Mouse (Mus musculus) heart, embryonic 11.5 days (tissue): ENCODE measurements around the gene Pcyt1b. TPM values are rescaled to one million over a fixed set of nuclear protein-coding genes. Genes with fewer than 3 reads are reported as not detected.
A peak's percentile ranks its signal among the peaks of the same experiment; 100 is the strongest.

Experiments
- ATAC-seq: fragments of 200-750 bp; cut with Nextera tagmentation; replicated peaks from 2 replicates; pipeline ENCODE4 v1.8.0; 2017; ENCODE audit warnings: moderate library complexity; ENCODE audit not compliant: insufficient number of reproducible peaks, low FRiP score, low TSS enrichment
- H3K27ac ChIP-seq: fragments of 300-500 bp; sonication (generic); 2 replicates; pipeline ENCODE4 v1.5.1; 2014; ENCODE audit warnings: mild to moderate bottlenecking, low read depth, low read length
- H3K27me3 ChIP-seq: fragments of 300-500 bp; sonication (generic); 2 replicates; pipeline ENCODE4 v1.6.1; 2014; ENCODE audit warnings: mild to moderate bottlenecking, low read length, mixed read lengths; ENCODE audit not compliant: control insufficient read depth, insufficient read depth
- H3K36me3 ChIP-seq: fragments of 300-500 bp; sonication (generic); 2 replicates; pipeline ENCODE4 v1.6.1; 2014; ENCODE audit warnings: mild to moderate bottlenecking, low read length, moderate library complexity, mixed read lengths; ENCODE audit not compliant: control insufficient read depth, insufficient read depth
- H3K4me1 ChIP-seq: fragments of 300-500 bp; sonication (generic); 2 replicates; pipeline ENCODE4 v1.6.1; 2014; ENCODE audit warnings: low read length; ENCODE audit not compliant: control insufficient read depth, insufficient read depth
- H3K4me2 ChIP-seq: fragments of 300-500 bp; sonication (generic); 2 replicates; pipeline ENCODE4 v1.6.1; 2014; ENCODE audit warnings: mild to moderate bottlenecking, moderate library complexity
- H3K4me3 ChIP-seq: fragments of 300-500 bp; sonication (generic); 2 replicates; pipeline ENCODE4 v1.5.1; 2014; ENCODE audit warnings: low read depth, low read length
- H3K9ac ChIP-seq: fragments of 300-500 bp; sonication (generic); 2 replicates; pipeline ENCODE4 v1.6.1; 2014; ENCODE audit warnings: mild to moderate bottlenecking, low read depth, low read length, moderate library complexity
- H3K9me3 ChIP-seq: fragments of 300-500 bp; sonication (generic); replicated peaks from 2 replicates; pipeline ENCODE4 v1.6.1; 2016; ENCODE audit warnings: low read length; ENCODE audit not compliant: control insufficient read depth
- WGBS: fragments of 180-500 bp; shearing (Covaris S2); extraction: QIAGEN DNeasy Blood & Tissue Kit; methylation state at CpG from one replicate; pipeline ENCODE4 v1.1.7; 2014; ENCODE audit not compliant: insufficient replicate concordance; 5-methylcytosine and 5-hydroxymethylcytosine counted together
- polyA plus RNA-seq: library from polyadenylated mRNA; unstranded; fragments of >200 nt; fragmentation: Nextera tagmentation; extraction: Ambion mirVana; gene quantifications from 2 replicates; pipeline ENCODE4 v1.2.1, GENCODE M21; 2014

The Pcyt1b gene
- polyA plus RNA-seq: 2.7 and 3.4 TPM in 2 replicates

DNA sequence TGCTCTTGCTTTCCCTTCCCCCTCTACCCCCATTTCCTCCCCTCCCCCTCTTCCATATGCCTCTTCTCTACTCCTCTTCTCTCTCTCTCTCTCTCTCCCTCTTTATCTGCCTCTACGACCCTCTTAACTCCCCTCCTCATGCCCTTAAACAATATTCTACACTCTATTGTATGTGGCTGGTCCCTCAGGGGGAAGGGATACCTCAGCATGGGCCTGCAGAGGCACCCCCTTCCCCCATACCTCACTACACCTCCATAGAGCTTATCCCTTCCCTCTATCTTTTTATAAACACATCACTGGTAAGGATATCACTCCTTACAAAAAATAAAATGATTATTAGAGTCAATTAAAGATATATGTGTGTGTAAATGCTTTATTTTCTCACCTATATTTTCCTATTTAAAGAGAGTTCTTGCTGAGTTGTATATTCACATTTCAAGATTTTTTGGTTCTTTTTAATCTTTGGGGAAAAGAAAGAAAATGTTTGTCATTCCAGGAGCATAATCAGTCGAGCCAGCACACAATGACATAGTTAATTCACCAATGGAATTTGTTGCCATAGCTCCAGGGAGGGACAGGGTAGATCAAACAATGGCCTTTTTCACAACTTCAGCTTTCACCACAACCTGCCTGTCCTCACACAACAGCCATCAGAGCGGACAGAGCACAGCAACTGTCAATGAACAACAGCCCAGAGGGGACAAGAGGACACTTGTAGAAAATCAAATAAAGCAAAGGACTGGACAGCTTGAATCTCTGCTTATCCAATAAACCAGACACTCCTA, at the start of gene Pcyt1b:
Pcyt1b (plus strand) TSS at position 646 of the 785 bp plus-strand sequence.
- Histone ChIP-seq H3K27ac (no peak within 1 kb of the TSS), H3K9ac (no peak within 1 kb of the TSS), H3K36me3 (no peaks in the 10 kb centered on the region), H3K4me1 (no peaks in the 10 kb centered on the region), H3K4me3 (no peak within 1 kb of the TSS), H3K4me2 (no peak within 1 kb of the TSS), H3K27me3 (no peaks in the 10 kb centered on the region), H3K9me3 (no peaks in the 10 kb centered on the region)
- WGBS: 21% methylated on average over 3 of the region's 3 CpGs
- no peak for ATAC-seq

DNA sequence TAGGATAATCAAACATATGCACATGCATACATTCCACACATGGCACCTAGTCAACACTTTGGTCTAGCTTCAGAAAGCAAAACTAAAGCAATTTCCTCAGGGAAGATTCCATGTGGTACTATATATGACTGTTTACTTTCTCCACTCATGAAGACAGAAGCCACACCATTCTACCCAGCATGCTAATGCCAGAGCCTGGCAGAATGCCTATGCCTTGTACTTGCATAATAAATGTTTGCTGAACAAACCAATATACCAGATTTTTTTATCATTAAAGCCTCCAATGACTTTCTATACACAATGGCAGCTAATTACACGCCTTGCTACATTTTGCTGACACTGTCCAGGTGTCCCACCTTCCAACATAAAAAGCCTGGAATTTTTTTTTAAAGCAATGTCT, 24.4 kb upstream of the Pcyt1b start:
- H3K9me3 ChIP-seq: no peaks in the 10 kb centered on the region
- no peak overlapping the region for H3K27ac ChIP-seq
- H3K27me3 ChIP-seq: no peaks in the 10 kb centered on the region
- H3K9ac ChIP-seq: no peak overlapping the region
- 69% methylated on average over 1 of the region's 1 CpGs for WGBS
- H3K4me3 ChIP-seq: no peak overlapping the region
- no peaks in the 10 kb centered on the region for H3K36me3 ChIP-seq
- 0 out of 2 replicates have a peak, but pooled peaks cover 2% of the 10 kb centered on the region for H3K4me1 ChIP-seq
- no peak overlapping the region; the same call in 1 of the 2 replicates for H3K4me2 ChIP-seq
- ATAC-seq: no peak

DNA sequence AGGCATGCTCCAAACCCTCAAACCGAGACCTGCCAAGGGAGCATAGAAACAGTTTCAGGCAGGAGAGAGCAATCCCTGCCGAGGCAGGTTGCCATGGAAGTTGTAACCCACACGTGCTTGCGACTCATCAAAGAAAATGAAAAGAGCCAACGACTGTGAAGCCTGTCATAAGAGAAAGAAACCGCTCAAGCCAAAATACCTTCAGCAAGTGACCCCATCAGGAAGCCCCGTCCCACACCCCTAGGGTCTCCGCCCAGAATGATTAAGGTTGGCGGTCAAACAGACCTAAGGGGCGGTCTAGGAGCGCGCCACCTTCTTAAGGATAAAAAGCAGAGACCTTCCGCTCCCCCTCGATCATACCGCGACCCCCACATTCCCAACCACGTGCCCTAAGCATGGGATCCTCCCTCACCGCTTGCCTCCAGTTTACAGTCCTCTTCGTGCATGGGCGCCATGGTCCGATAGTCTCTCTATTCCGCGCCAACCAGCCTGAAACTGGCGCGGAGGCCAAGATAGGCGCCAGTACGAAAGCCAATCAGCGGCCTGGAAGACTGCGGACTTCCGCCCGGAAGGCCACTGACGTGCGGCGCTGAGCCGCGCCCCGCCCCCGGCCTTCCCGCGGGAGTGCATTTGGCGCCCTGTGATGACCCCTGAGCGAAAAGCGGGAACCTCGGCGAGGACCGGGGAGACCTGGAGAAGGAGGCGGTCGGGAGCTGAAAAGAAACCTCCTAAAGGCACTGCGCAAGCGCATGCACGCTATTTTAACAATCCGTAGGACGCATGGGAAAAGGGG, 22.8 kb upstream of the Pcyt1b start, which contains the start of gene Pola1:
Pola1 (minus strand) TSS at position 499 of the 793 bp plus-strand sequence.
- H3K4me1 ChIP-seq: 0 out of 2 replicates have a peak, but pooled peaks cover 2% of the 10 kb centered on the region
- H3K4me2 ChIP-seq: peak within 1 kb of the TSS; percentile 56
- no peaks in the 10 kb centered on the region for H3K9me3 ChIP-seq
- peak; percentile 91 for ATAC-seq
- H3K4me3 ChIP-seq: peak within 1 kb of the TSS; percentile 61
- H3K27ac ChIP-seq: peak within 1 kb of the TSS; percentile 68
- peak within 1 kb of the TSS; percentile 69 for H3K9ac ChIP-seq
- H3K27me3 ChIP-seq: no peaks in the 10 kb centered on the region
- no peaks in the 10 kb centered on the region for H3K36me3 ChIP-seq
- 18% methylated on average over 53 of the region's 53 CpGs for WGBS

DNA sequence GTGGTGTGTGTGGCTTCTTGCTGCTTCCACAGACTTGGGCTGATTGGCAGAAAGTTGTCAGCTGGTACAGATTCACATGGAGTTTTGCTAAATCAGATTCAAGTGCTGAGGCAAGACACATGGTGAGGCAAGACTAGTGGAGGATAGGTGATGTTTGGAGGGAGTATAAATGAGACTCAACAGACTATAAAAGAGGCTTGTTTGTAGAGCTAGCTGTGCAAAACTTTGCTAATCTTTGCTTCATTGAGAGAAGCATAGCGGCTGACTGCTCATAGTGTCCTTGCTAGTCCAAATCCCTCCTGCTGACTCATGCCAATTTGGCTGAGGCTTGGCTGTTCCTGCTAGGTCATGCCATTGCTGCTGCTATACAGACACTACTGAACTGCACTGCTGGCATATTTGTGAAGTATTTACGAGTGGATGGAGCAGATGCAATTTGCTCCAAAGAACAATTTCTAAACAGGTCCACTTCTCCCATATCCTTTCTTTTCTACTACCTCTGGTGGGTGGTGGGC, 19.7 kb upstream of the Pcyt1b start:
- Histone ChIP-seq H3K27me3 (no peaks in the 10 kb centered on the region), H3K9ac (no peak overlapping the region), H3K36me3 (no peaks in the 10 kb centered on the region), H3K4me3 (no peak overlapping the region), H3K9me3 (no peaks in the 10 kb centered on the region), H3K27ac (no peak overlapping the region), H3K4me2 (no peak overlapping the region), H3K4me1 (0 out of 2 replicates have a peak, but pooled peaks cover 2% of the 10 kb centered on the region)
- no peak for ATAC-seq
- WGBS: 72% methylated on average over 2 of the region's 2 CpGs

DNA sequence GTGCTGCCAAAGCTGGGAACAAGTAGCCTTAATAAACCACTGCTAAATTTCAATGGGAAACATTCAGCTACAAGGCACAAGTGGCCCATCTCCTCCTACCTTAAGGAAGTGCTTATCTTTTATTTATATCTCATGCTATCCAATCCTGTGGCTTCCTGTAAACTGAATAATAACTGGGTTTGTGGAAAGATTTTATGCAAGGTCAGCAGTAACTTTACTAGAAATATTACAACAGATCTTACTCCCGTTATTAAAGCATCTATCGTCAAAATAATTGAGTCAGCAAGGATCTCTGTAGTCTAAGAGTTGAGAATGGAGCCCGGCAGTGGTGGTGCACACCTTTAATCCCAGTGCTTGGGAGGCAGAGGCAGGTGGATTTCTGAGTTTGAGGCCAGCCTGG, 11.1 kb upstream of the Pcyt1b start:
- H3K4me2 ChIP-seq: no peak overlapping the region
- no peaks in the 10 kb centered on the region for H3K27me3 ChIP-seq
- 77% methylated on average over 3 of the region's 3 CpGs for WGBS
- ATAC-seq: no peak
- H3K9ac ChIP-seq: no peak overlapping the region
- no peaks in the 10 kb centered on the region for H3K9me3 ChIP-seq
- no peaks in the 10 kb centered on the region for H3K36me3 ChIP-seq
- H3K4me1 ChIP-seq: no peaks in the 10 kb centered on the region
- no peak overlapping the region for H3K4me3 ChIP-seq
- no peak overlapping the region for H3K27ac ChIP-seq

DNA sequence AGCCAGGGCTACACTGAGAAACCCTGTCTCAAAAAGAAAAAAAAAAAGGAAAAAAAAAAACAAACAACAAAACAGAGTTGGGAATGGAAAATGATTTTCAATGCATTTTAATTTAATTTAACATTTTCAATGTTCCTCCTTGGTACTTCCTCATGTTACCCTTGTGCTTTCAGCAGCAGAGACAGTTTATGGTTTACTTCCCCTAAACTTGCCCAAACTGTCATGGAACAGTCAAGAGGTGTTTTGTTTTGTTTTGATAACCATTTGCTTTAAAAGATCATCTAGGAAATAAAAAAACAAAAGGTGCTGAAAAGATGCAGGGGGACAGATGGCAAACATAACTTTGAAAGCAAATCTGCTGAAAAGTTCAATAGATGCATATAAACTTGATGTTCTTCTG, 10.6 kb upstream of the Pcyt1b start:
- Histone ChIP-seq H3K4me3 (no peak overlapping the region), H3K36me3 (no peaks in the 10 kb centered on the region), H3K9ac (no peak overlapping the region), H3K27ac (no peak overlapping the region), H3K9me3 (no peaks in the 10 kb centered on the region), H3K4me2 (no peak overlapping the region), H3K27me3 (no peaks in the 10 kb centered on the region), H3K4me1 (no peaks in the 10 kb centered on the region)
- no peak for ATAC-seq

DNA sequence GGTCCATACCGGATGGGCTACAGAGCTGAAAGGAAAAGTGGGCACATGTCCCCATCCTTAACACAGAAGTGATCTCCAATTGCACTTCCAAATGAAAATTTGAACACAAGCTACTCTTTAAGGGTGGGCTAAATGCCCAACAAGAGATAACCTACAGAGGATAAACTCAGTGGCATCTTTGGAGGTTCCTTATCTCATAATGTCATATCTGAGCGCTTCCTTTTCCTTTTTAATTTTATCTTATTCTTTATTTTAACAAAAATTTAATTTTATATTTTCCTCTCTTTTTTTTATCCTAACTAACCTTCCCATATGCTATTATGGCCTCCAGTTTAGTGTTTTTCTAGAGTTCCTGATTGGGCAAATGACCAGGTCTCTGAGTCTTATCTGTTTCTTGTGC, 3.9 kb upstream of the Pcyt1b start:
- no peaks in the 10 kb centered on the region for H3K4me1 ChIP-seq
- no peaks in the 10 kb centered on the region for H3K9me3 ChIP-seq
- H3K9ac ChIP-seq: no peak overlapping the region
- 86% methylated on average over 2 of the region's 2 CpGs for WGBS
- no peak overlapping the region for H3K27ac ChIP-seq
- no peak overlapping the region for H3K4me3 ChIP-seq
- no peaks in the 10 kb centered on the region for H3K27me3 ChIP-seq
- no peaks in the 10 kb centered on the region for H3K36me3 ChIP-seq
- no peak for ATAC-seq
- no peak overlapping the region for H3K4me2 ChIP-seq

DNA sequence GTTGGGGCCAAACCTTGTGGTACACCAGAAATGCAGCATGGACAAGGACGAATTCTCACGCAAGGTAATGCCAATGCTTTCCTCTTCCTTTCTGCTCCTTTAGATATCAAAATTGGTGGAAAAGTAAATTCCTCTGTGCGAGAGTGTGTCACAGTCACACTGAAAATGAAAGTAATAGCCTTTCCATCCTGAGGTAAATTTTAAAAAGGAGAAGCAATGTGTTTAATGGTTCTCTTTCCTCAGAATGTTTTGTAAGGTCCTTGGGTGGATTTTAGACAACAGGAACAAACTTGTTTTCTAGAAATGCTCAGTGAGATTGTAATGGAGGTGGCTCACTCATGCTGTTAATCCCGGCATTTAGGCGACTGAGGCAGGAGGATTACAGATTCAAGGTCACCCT, 490 bp downstream of the Pcyt1b start:
- WGBS: 70% methylated on average over 5 of the region's 5 CpGs
- Histone ChIP-seq H3K9me3 (no peaks in the 10 kb centered on the region), H3K27ac (no peak overlapping the region)

More for the DNA sequence above, 490 bp downstream of the Pcyt1b start:
- ATAC-seq: no peak
- Histone ChIP-seq H3K36me3 (no peaks in the 10 kb centered on the region), H3K4me3 (no peak overlapping the region), H3K9ac (no peak overlapping the region), H3K4me1 (no peaks in the 10 kb centered on the region), H3K27me3 (no peaks in the 10 kb centered on the region), H3K4me2 (no peak overlapping the region)
